Mouse (Mus musculus): ENCODE results near the gene Myom1.

Gene Myom1

DNA sequence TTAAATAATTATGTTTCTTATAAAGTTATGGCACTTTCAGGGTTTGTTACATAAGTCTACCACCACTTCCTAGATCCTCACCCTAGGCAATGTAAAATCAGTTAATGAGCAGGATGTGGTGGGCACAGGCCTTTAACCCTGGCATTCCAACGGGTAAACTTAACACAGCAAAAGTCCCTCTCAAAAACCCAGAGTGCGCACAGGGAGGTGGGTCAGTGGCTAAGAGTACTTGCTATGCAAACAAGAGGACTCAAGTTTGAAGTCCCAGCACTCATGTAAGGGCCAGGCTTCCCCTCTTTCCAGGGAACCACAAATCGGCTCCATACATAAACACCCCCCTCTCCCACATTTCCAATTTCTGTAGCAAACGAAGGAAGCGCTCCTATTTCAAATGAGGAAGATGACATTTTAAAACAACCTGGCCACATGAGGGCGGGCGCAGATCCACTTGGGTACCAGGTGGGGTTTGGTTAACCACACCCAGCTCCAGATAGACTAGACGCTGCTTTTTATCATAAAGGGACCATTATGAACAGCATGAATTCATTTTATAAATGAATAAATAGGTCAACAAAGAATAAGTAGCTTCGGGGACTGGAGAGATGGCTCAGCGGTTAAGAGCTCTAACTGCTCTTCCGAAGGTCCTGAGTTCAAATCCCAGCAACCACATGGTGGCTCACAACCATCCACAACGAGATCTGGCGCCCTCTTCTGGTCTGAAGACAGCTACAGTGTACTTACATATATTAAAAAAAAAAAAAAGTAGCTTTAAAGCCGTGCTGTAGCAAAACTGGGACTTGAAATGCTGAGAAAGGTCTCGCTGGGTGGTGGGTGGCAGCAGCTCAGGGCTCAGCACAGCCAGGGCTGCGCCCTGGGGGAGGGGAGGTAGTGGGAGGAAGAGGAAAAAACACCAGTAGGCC lies 10.5 kb upstream of the Myom1 start:
- no peak for DNase-seq (ENCODE audit: low spot score)

DNA sequence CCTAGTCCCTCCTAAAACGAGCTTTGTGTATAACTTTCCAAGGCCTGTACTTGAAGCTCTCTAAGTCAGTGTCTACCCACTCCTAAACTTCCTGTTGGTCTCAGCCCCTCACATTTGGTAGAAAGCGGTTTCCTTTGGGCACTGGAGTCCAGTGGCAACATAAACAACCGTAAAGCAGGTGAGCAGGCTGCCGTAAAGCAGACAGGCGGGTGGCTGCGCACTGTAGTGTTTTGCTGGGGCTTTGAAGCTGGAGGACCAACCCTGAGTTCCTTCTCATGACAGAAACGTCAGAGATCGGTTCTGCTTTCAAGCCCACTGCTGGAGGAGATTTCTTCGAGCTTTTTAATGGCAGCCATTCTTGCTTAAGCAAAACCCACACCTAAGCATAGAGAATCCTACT lies 9.8 kb upstream of the Myom1 start:
- DNase-seq (ENCODE audit: low spot score) = no peak

DNA sequence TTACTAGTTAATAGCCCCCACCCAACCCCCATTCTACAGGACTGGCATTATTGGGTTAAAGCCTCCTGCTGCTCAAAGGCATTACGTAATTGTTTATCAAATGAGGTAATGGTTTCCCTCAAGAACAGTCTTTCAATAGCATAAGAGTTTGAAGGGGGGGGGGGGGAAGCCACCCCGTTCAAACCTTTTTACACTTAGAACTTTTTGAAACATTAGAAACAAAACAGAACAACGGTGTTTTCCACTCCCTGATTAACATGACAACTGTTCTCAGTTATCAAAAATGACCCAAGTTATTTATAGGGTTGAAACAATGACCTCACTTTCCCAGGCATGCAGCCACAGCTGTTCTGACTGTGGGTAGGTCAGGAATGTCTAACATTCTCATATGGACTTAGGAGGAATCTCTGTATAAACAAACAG lies 9.0 kb upstream of the Myom1 start:
- no peak for DNase-seq (ENCODE audit: low spot score)

DNA sequence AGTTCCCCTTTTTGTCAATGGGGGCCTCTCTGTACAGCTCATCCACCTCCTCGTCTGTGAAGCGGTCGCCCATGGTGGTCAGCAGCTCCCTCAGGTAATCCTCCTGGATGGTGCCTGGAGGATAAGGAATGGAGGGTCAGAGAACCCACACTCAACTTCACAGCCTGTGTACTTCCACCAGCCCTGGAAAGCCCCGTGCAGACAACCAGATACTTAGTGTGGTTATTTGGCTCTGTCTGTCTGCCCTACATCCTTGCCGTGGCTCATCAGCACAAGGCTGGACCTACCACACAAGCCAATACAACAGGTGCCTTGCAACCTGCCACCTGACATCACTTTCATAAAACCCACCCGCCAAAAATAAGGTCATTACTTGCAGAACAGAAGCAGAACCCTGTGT lies 7.8 kb upstream of the Myom1 start:
- DNase-seq (ENCODE audit: low spot score) = no peak

DNA sequence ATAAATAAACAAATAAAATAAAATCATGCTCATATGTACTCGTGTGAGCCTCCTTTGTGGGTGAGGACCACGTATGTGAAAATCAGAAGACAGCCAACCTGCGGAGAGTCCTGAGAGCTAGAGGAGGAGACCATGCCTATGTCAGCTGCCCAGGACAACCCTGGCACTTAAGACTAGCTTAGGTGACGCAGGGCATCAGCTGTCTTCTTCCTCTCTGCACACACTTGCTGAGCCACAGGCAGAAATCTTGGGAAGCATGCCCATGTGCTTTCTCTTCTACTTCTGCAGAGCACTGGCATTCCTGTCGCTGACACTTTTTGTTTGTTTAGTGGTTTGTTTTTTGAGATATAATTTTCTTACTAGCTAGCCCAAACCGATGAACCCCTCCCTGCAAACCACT lies 6.9 kb upstream of the Myom1 start:
- DNase-seq (ENCODE audit: low spot score) = no peak

DNA sequence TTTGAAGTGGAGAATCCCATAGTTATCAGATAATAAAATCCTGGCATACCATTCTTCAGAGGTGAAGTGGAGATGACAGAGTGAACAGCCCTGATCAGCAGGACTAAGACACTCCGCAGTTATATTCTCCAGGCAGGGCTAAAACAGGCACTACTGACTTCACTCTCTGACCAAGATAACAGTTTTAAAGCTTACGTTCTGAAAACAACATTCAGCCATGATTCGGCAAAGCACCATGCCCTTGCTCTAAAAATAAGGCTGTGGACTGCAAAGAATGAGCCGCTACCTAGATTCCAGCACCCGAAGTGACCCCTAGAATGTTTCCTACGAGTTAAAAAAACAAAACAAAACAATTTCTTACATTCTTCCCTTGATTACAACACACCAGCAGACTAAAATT lies 4.6 kb upstream of the Myom1 start:
- no peak for DNase-seq (ENCODE audit: low spot score)

DNA sequence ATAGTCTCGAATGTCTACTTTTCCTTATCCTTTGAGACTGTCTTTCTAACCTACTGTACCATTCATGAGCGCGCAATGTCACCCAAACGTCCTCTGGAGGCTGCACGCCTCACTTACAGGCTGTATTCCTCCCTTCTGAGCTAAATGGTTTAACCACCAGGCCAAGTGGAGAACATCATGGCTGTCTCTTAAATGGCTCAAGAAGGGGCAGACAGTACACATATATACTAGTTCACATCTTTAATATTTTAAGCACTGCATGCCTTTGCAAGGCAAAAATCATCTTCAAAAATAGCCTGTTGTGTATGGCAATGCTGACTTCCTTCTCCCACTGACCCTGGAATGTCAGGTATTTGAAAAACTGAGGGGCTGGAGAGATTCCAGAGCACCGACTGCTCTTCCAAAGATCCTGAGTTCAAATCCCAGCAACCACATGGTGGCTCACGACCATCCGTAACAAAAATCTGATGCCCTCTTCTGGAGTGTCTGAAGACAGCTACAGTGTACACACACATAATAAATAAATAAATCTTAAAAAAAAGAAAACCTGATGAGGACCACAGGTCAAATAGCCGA lies 3.9 kb upstream of the Myom1 start:
- DNase-seq (ENCODE audit: low spot score) = no peak

DNA sequence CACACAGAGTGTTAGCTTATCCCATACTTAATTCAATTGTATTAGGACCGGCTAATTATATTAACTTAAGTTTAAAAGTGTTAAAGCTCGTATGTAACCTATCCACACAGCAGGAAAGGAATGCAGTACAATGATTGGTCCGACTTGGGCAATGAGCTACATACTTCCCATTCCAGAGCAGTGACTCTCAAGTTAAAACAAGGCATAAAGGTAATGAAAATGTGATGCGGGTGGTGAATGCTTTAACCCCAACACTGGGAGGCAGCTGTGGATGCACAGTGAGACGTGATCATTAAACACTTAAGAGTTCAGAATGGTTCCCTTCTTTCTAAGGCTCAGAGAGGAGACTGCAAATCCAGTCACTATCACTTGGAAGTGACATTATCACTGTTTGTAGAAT lies 3.2 kb upstream of the Myom1 start:
- DNase-seq (ENCODE audit: low spot score) = no peak

DNA sequence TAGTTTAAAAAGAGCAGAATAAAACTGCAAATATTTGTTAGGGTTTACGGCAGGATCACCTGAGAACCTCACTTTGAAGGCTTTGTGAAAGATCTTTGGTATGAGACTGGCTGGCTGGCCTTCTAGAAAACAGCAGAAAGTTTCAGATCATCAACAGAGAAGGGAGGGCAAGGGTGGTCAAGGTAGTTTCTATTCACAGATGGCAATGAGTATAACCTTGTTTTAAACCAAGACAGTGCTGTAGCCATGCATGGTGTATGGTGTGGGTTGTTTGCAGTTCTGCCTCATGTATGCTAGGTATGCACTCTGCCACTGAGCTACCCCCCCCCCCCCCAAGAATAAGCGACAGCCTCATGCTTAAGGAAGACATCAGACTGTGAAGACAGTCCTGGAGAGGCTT lies 2.2 kb upstream of the Myom1 start:
- DNase-seq (ENCODE audit: low spot score) = no peak

DNA sequence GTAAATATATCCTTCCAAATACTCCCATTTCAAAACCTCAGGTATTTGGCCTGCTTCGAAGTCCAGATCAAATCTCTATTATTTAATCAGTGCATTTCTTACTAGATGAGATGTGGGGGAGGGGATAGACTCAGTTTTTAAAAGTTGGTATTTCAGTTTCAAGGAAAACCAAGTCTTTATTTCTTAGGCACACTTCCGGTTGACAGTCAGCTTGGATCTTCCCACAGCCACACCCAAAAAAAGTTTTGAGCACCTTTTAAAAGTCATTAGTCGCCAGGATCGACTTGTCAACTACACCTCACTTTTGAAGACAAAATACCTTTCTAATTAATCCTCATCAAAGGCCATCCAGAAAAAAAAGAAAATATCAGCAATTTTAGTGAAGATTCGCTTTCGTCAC lies 1.4 kb upstream of the Myom1 start:
- no peak for DNase-seq (ENCODE audit: low spot score)

DNA sequence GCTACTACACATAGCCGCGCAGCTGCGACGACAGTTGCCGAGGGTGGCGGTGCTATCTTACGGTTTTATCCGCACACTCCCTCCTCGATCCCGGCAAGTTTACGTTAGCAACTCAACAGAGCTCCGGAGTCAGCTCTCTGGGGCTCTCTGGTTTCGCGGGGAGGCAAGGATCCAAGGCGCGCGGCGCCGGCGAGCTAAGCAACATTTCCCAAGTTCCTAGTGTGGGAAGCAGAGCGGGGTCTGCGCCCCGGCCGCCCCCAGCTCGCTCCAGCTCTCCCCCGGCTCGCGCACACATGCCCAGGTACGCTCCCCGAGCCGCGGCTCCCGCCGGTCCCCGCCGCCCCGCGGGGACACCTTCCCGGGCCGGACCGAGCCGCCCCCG lies 743 bp upstream of the Myom1 start:
- no peak for DNase-seq (ENCODE audit: low spot score)

DNA sequence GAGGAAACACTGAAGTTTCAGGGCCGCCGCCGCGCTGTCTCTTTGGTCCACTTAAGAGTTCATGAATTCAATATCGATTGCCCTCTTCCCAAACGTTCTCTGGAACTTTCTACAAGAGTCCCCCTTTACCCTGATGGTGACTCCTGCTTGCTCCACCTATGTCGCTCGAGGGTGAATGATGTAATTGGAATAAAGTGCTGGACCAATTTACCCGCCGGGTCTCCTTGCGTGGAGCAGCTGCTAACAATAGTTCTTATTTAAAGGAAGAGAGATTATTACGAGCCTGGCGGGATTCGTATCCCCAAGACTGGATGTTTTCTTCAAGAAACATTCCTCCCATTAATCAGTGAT lies 286 bp downstream of the Myom1 start, which contains the start of gene Myl12a:
Myl12a (minus strand) TSS at position 135 of the 351 bp plus-strand sequence.
- no peak for DNase-seq (ENCODE audit: low spot score)

DNA sequence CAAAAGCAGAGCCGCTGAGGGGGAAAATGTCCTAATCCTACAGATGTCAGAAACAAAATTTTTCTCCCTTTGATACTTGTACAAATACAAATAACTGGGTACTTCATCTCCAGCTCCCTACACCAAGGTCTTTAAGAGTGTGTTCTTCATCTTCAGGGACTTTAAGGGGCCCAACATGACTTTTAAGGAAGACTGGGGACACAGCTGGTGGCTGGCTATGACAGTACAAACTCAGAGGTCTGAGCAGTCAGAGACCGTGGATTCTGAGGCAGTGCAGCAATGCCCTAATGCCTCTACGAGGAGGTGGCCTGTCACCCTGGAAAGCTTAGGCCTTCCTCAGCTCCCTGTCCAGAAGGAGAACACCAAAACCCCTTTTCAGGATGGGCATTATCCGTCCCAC lies 679 bp downstream of the Myom1 start:
- no peak for DNase-seq (ENCODE audit: low spot score)

DNA sequence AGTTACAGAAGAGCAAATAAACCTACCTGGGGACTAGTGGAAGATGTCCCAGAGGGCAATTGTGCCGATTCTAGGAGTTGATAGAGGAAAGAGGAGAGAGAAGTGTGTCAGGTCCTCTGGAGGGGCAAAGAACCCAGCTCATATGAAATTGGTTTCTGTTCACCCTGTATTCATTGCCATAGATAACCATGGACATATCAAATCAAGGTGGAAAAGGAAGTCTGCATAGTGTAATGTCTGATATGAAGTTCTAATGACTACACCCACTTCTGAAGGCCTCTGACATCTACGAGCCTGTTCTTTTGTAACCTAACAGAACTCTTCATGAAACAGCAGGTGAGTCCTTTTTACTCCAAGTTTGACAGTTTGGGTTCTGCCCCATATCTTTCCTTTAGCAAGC lies 1.3 kb downstream of the Myom1 start:
- DNase-seq (ENCODE audit: low spot score) = no peak

DNA sequence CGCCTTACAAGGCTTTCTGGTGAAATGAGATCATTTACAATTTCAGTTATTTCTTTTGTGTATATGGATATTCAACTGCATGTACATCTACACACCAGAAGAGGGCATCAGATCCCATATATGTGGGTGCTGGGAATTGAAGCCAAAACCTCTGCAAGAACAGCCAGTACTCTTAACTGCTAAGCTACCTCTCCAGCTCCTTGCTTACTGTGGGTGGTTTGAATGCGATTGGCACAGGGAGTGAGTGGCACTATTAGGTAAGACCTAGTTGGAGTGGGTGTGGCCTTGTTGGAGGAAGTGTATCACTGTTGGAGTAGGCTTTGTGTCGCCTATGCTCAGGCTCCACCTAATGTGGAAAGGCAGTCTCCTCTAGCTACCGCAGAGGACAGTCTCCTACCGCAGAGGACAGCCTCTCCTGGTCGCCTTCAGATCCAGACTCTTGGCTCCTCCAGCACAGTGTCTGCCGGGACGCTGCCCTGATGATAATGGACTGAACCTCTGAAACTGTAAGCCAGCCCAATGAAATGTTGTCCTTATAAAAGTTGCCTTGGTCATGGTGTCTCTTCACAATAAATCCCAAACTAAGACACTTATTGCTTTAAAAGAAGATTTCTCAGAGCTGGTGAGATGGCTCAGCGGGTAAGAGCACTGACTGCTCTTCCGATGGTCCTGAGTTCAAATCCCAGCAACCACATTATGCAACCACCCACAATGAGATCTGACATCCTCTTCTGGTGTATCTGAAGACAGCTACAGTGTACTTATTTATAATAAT lies 1.9 kb downstream of the Myom1 start:
- DNase-seq (ENCODE audit: low spot score) = no peak

DNA sequence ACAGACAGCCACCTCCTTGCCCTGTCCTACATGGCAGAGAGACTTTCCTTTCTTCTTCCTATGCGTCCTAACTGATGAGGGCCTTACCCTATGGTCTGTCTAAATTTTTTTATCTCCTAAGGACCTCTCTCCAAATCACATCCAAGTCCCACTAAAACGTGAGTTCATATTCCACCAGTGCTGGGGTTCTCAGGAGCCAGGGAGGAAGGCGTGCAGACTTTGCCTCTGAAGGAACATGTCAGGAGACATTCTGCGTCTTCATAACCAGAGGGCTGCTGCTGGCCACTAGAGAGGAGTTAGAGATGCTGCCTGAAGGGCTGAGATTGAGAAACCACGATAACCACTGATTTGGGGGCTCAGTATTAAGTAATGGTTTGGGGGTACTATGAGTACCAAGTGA lies 4.5 kb downstream of the Myom1 start:
- DNase-seq (ENCODE audit: low spot score) = no peak

DNA sequence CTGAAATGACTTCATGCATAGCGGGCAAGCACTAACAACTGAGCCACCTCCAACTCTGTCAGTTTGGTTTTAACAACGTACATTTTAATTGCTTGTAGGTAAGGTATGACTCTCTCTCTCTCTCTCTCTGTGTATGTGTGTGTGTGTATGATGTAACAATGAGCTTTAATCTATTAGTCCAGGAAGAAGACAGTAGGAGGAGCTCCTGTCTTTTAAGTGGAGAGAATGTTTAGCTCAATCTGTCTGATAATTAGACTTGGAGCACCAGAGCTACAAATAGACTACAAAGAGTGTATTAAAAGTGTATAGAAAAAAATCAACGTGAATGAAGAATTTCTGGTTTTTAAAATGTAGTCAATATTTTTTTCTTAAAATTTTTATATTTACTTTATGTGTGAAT lies 6.2 kb downstream of the Myom1 start:
- no peak for DNase-seq (ENCODE audit: low spot score)

DNA sequence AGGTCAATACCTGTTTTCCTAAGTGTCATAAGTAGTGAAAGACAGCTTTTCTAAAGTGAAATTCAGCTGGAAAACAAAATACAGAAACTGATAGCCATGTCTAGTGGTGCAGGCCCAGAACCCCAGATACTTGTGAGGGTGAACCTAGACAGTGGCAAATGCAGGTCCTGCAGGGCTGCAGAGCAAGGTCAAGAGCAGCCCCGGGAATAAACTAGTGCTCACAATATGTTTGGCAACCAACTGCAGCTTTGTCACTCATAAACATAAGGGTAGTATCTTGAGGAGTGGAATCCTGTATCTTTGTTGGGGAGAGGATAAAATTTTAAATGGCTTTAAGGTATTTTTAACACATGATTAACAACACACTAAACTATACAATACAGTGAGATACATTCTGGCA lies 7.3 kb downstream of the Myom1 start:
- DNase-seq (ENCODE audit: low spot score) = no peak

DNA sequence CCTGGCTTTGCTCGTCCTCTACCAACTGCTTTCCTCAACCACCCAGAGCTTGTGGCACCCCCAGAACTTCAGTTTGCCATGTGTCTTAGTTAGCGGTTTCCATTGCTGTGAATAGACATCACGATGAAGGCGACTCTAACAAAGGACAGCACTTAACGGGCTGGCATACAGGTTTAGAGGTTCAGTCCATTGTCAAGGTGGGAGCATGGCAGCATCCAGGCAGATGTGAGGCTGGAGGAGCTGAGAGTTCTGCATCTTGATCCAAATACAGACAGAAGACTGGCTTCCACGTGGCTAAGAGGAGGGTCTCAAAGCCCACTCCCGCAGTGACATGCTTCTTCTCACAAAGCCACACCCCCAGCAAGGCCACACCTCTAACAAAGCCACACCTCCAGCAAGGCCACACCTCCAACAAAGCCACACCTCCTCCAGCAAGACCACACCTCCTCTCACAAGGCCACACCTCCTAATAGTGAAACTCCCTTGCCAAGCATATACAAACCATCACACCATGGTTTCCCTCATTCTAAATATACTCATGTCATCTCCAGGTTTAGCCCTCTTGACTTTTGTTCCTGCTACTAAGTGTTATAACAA lies 8.3 kb downstream of the Myom1 start:
- DNase-seq (ENCODE audit: low spot score) = no peak

DNA sequence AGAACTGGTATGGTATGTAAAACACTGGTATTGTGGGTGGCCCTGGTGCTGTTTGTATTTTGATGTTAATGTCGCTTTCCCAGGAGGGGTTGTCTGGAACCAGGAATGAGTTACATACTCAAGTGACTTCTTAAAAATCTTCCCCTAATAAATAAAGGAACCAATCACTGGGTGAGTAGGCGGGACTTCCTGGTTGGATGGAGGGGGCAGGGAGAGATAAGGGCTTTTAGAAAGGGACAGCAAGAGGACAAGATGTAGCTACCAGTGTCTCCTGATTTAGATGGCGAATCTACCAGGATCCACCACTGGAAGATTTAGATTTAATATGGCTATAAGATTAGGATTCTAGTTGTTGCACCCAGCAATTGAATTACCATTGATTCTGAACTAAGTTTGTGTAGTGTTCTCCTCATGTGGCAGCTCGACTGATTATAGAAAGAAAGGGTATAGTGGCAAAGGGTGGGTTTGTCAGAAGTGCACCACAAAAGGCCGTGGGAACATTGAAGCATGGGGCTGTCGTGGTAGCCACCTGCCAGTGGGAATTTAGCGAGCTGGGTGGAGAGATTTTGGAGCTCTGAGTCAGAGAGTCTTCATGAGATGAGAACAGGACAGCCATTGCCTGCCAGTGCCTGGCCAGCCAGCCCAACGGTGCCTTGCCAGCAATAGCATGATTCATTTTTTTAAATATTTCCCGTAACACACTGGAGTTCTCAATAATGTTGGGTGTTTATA lies 9.7 kb downstream of the Myom1 start:
- no peak for DNase-seq (ENCODE audit: low spot score)

DNA sequence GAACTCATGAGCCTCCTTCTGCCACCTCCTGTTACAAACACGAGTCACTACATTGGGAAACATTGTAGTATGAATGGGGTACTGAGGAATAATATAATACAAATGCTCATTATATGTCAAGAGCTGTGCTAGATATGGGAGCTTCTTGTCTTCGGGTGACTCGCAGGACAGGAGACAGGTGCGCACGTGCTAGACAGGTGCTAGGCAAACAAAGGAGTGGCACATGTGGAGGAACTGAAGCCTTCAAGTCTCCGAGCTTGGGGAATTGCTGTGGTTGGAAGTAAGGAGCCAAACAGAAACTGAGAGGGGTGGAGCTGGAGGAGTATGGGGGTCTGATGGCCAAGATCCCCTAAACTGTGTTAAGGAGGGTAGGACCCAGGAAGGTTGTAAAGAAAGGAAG lies 10.7 kb downstream of the Myom1 start:
- no peak for DNase-seq (ENCODE audit: low spot score)

DNA sequence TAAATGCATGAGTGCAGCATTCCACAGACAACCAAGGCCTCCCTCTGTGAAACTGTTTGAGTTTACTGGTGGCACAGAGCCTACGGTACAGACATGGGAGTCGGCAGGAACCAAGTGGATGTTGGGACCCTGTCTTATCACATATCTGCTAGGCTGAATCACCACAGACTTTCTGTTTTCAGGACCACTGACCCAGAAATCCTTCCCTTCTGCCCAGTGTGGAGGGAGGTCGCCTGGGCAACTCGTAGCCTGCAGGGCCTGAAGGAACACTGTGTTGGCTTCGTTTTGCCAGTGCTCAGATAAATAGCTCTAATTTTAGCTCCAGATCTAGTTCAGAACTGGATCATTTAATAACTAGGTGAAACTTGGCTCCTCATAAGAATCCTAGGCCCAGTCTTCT lies 12.5 kb downstream of the Myom1 start:
- no peak for DNase-seq (ENCODE audit: low spot score)

Data from left cerebral cortex, adult 11 months (tissue).